Mouse (Mus musculus) brain, embryonic 14.5 days (tissue): ENCODE data around the gene Fblim1.

Source experiments
- CTCF ChIP-seq: fragments of 200-500 bp; IDR thresholded peaks from 2 replicates; pipeline ENCODE4 v1.5.1; 2012; ENCODE audit warnings: inconsistent platforms, mild to moderate bottlenecking, moderate library complexity, borderline replicate concordance; ENCODE audit not compliant: insufficient read depth, insufficient read length; ENCODE audit errors: extremely low read depth
- POLR2A ChIP-seq: fragments of 200-500 bp; IDR thresholded peaks from 2 replicates; pipeline ENCODE4 v1.6.1; 2012; ENCODE audit warnings: mild to moderate bottlenecking, inconsistent platforms, borderline replicate concordance; ENCODE audit not compliant: poor library complexity, insufficient read depth, insufficient read length, severe bottlenecking; ENCODE audit errors: extremely low read depth

DNA sequence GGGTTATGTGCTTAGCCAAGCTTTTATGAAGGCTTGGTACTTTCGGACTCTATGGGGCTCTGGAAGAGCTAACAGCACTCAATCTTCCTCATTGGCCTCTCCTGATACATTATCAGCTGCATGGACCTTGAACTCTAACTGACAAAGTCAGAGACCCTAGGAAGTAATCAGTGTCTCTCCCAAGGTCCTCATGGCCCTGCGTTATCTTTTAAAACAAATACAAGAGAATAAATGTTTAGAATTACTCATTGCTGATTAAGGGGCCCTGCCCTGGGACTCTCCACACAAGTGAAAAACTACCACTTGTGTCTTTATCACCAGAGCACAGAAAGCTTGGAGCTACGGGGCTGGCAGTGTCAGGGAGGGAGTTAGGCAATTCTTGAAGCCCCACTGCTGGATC, 27.1 kb downstream of the Fblim1 start:
- TF ChIP-seq POLR2A = no peak
- no peak for TF ChIP-seq CTCF
